Mouse (Mus musculus) brain, embryonic 14.5 days (tissue): Measurements from ENCODE around the gene H2-Ab1.

Experiments
- CTCF ChIP-seq: fragments of 200-500 bp; IDR thresholded peaks from 2 replicates; pipeline ENCODE4 v1.5.1; 2012; ENCODE audit warnings: inconsistent platforms, mild to moderate bottlenecking, moderate library complexity, borderline replicate concordance; ENCODE audit not compliant: insufficient read depth, insufficient read length; ENCODE audit errors: extremely low read depth
- POLR2A ChIP-seq: fragments of 200-500 bp; IDR thresholded peaks from 2 replicates; pipeline ENCODE4 v1.6.1; 2012; ENCODE audit warnings: mild to moderate bottlenecking, inconsistent platforms, borderline replicate concordance; ENCODE audit not compliant: poor library complexity, insufficient read depth, insufficient read length, severe bottlenecking; ENCODE audit errors: extremely low read depth

DNA sequence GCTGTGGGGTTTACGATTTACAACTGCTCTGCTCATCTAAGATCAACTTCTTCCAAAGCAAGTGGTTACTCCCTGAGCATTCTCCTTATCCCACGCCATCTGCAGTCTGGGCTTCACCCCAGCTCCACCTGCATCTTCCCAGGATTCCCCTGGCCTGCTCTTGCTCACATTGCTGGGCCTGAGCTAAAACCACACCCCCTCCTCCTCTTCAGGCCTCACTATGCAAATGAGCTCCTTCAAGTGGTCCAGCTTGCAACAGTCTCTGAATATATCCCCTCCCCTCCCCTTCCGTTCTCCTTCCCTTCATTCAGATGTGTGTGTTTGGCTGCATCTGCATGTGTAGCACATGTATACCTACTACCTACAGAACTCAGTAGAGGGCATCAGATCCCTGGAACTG, 41.9 kb downstream of the H2-Ab1 start:
- TF ChIP-seq CTCF: no peak
- no peak for TF ChIP-seq POLR2A
